Mouse (Mus musculus) kidney, embryonic 16.5 days (tissue): Measurements from ENCODE around the gene Cela2a. TPM values are rescaled to one million over a fixed set of nuclear protein-coding genes. Genes with fewer than 3 reads are reported as not detected.

Experiments used
- ATAC-seq: fragments of 200-750 bp; cut with Nextera tagmentation; 2 replicates; pipeline ENCODE4 v1.8.0; 2017; ENCODE audit warnings: moderate TSS enrichment; ENCODE audit not compliant: low FRiP score, low TSS enrichment
- H3K27ac ChIP-seq: fragments of 300-500 bp; sonication (generic); 2 replicates; pipeline ENCODE4 v1.5.1; 2014; ENCODE audit warnings: low read length
- H3K27me3 ChIP-seq: fragments of 300-500 bp; sonication (generic); 2 replicates; pipeline ENCODE4 v1.6.1; 2014; ENCODE audit warnings: low read length, control low read depth, mixed read lengths; ENCODE audit not compliant: insufficient read depth
- H3K36me3 ChIP-seq: fragments of 300-500 bp; sonication (generic); 2 replicates; pipeline ENCODE4 v1.6.1; 2014; ENCODE audit warnings: low read length, control low read depth, mixed read lengths; ENCODE audit not compliant: insufficient read depth
- H3K4me1 ChIP-seq: fragments of 300-500 bp; sonication (generic); 2 replicates; pipeline ENCODE4 v1.6.1; 2014; ENCODE audit warnings: low read length, control low read depth, mixed read lengths; ENCODE audit not compliant: insufficient read depth
- H3K4me2 ChIP-seq: fragments of 300-500 bp; sonication (generic); replicated peaks from 2 replicates; pipeline ENCODE4 v1.6.1; 2014; ENCODE audit warnings: low read depth, low read length
- H3K4me3 ChIP-seq: fragments of 300-500 bp; sonication (generic); 2 replicates; pipeline ENCODE4 v1.5.1; 2014; ENCODE audit warnings: mild to moderate bottlenecking, low read length
- H3K9ac ChIP-seq: fragments of 300-500 bp; sonication (generic); replicated peaks from 2 replicates; pipeline ENCODE4 v1.6.1; 2014; ENCODE audit warnings: low read length
- H3K9me3 ChIP-seq: fragments of 300-500 bp; sonication (generic); 2 replicates; pipeline ENCODE4 v1.6.1; 2016; ENCODE audit warnings: low read length, control low read depth
- WGBS: fragments of 180-500 bp; shearing (Covaris S2); extraction: QIAGEN DNeasy Blood & Tissue Kit; methylation state at CpG from one replicate; pipeline ENCODE4 v1.1.7; 2014; 5-methylcytosine and 5-hydroxymethylcytosine counted together
- polyA plus RNA-seq: library from polyadenylated mRNA; unstranded; fragments of >200 nt; fragmentation: Nextera tagmentation; extraction: Ambion mirVana; gene quantifications from 2 replicates; pipeline ENCODE4 v1.2.1, GENCODE M21; 2015

The Cela2a gene
- polyA plus RNA-seq, 1 experiment from 2014 or later = not detected

GRCm38 (mm10) chr4:141868051-141868450, 42.1 kb upstream of the Cela2a start:
- Histone ChIP-seq H3K36me3 (no peaks in the 10 kb centered on the region), H3K4me2 (no peak overlapping the region), H3K4me1 (peaks cover 35% of the 10 kb centered on the region), H3K4me3 (no peak overlapping the region), H3K27ac (no peak overlapping the region), H3K9ac (0 out of 2 replicates have a peak overlapping the region, but pooled peaks have one; percentile 12), H3K27me3 (no peaks in the 10 kb centered on the region), H3K9me3 (no peaks in the 10 kb centered on the region)
- WGBS = 86% methylated on average over 10 of the region's 10 CpGs
- ATAC-seq = no peak

- Histone ChIP-seq H3K27me3 (no peaks in the 10 kb centered on the region), H3K9ac (peak overlapping the region; percentile 12; the same call in 1 of the 2 replicates), H3K4me2 (no peak overlapping the region), H3K27ac (peak overlapping the region; percentile 60; the same call in 1 of the 2 replicates), H3K4me1 (peaks cover 29% of the 10 kb centered on the region), H3K9me3 (no peaks in the 10 kb centered on the region), H3K36me3 (no peaks in the 10 kb centered on the region), H3K4me3 (no peak overlapping the region)
- no peak for ATAC-seq
- 53% methylated on average over 4 of the region's 4 CpGs for WGBS
These were observed 41.5 kb upstream of the Cela2a start for GRCm38 (mm10) chr4:141867498-141867897.

DNA sequence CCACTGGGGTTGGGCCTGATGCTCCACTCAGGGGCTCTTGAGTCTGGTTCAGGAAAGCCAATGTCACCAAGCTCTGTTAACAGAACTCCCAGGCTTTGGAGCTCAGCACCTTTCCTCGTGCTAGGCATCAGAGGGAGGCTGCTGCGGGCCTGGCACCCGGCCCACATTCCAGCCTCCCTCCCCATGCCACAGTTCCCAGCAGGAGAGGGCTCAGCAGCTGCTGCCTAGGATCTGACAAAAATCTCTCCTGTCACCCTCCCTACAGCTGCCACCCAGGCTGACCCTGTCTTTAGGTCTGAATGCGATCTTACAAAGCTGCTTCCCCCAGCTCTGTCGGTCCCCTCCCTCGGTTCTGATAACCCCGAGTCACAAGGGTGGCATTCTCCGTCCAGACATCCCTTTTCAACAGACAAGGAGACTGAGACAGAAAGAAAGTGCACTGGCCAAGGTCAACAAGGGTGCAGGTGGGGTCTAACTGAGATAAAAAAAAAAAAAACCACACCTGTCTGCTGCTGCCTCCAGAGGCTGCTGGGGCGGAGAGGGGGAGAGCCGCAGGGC, 41.1 kb upstream of the Cela2a start:
- 37% methylated on average over 10 of the region's 10 CpGs for WGBS
- H3K36me3 ChIP-seq = 0 out of 2 replicates have a peak, but pooled peaks cover under 1% of the 10 kb centered on the region
- peak; percentile 10; the same call in 1 of the 2 replicates for ATAC-seq
- H3K4me3 ChIP-seq = no peak overlapping the region
- peaks cover 24% of the 10 kb centered on the region for H3K4me1 ChIP-seq
- H3K4me2 ChIP-seq = no peak overlapping the region
- no peak overlapping the region for H3K9ac ChIP-seq
- no peaks in the 10 kb centered on the region for H3K27me3 ChIP-seq
- peak overlapping the region; percentile 60; the same call in 1 of the 2 replicates for H3K27ac ChIP-seq
- no peaks in the 10 kb centered on the region for H3K9me3 ChIP-seq

GRCm38 (mm10) chr4:141865600-141865999, 39.6 kb upstream of the Cela2a start:
- Histone ChIP-seq H3K9me3 (no peaks in the 10 kb centered on the region), H3K4me3 (no peak overlapping the region)
- WGBS = 89% methylated on average over 5 of the region's 5 CpGs

DNA sequence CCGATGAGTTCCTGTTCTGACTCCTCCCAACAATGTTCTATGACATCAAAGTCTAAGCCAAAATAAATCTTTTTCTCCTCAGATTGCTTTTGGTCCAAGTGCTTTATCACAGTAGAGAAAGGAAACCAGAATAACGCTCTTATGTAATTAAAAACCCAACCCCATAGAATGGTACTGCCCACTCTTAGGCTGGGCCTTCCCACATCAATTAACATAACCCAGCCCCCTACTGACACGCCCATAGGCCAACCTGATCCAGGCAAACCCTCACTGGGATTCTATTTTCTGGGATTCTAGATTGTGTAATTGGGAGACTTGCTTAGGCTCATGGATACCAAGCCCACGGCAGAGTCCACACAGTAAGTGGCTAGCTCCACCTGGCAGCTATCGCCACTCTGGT, 39.0 kb upstream of the Cela2a start:
- H3K27me3 ChIP-seq = no peaks in the 10 kb centered on the region
- ATAC-seq = no peak
- H3K4me3 ChIP-seq = no peak overlapping the region
- H3K27ac ChIP-seq = no peak overlapping the region
- H3K4me1 ChIP-seq = peaks cover 18% of the 10 kb centered on the region
- peaks cover 13% of the 10 kb centered on the region; the same call in 1 of the 2 replicates for H3K36me3 ChIP-seq
- no peaks in the 10 kb centered on the region for H3K9me3 ChIP-seq
- no peak overlapping the region for H3K4me2 ChIP-seq
- no peak overlapping the region for H3K9ac ChIP-seq
- 87% methylated on average over 5 of the region's 5 CpGs for WGBS

More at GRCm38 (mm10) chr4:141865600-141865999, 39.6 kb upstream of the Cela2a start:
- H3K4me1 ChIP-seq = peaks cover 18% of the 10 kb centered on the region
- no peak for ATAC-seq
- no peak overlapping the region for H3K4me2 ChIP-seq
- H3K9ac ChIP-seq = no peak overlapping the region
- no peak overlapping the region for H3K27ac ChIP-seq
- H3K27me3 ChIP-seq = no peaks in the 10 kb centered on the region
- H3K36me3 ChIP-seq = peaks cover 10% of the 10 kb centered on the region; the same call in 1 of the 2 replicates

DNA sequence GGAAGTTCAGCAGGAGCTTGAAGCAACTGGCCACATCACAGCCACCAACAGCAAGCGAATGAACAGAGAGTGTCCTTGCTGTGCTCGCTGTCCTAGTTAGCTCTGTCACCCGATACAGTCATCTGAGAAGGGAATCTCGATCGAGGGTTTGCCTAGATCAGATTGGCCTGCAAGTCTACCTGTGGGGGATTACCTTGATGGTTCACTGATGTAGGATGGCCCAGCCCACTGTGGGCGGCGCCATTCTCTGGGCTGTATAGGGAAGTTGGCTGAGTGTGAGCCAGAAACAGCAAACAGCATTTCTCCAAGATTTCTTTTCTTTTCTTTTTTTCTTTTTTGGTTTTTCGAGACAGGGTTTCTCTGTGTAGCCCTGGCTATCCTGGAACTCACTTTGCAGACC, 38.5 kb upstream of the Cela2a start:
- peaks cover 18% of the 10 kb centered on the region; the same call in 1 of the 2 replicates for H3K36me3 ChIP-seq
- no peaks in the 10 kb centered on the region for H3K9me3 ChIP-seq
- H3K4me2 ChIP-seq = no peak overlapping the region
- no peak for ATAC-seq
- peaks cover 13% of the 10 kb centered on the region for H3K4me1 ChIP-seq
- 80% methylated on average over 8 of the region's 8 CpGs for WGBS
- no peaks in the 10 kb centered on the region for H3K27me3 ChIP-seq
- H3K27ac ChIP-seq = no peak overlapping the region
- no peak overlapping the region for H3K9ac ChIP-seq
- no peak overlapping the region for H3K4me3 ChIP-seq

DNA sequence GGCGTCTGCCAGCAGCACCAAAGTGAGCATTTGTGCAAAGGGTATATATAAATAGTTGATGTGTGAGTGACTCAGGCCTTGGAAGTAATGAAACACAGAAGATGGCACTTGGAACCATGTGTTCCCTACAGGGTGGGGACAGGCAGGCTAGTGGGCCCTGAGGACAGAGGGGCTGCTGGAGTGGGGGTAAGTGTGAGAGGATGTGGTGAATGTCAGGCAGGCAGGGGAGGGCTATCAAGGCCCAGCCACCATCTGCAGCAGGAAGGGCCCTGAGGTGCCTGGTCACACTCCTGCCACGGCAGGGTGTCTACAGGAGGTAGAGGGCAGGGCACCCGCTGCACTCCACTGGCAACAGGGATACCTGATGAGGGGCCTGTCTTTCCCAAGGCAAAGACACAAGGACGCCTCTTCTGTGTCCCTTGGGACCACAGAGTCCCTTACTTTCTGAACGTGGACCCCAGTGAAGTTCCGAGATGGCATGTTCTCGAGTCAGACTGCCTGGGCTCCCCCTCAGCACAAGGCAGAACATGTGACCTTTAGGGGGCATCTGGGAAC, 37.8 kb upstream of the Cela2a start:
- Histone ChIP-seq H3K9me3 (no peaks in the 10 kb centered on the region), H3K9ac (no peak overlapping the region), H3K4me2 (no peak overlapping the region), H3K36me3 (peaks cover 18% of the 10 kb centered on the region; the same call in 1 of the 2 replicates), H3K27me3 (no peaks in the 10 kb centered on the region), H3K4me1 (peaks cover 13% of the 10 kb centered on the region), H3K4me3 (no peak overlapping the region), H3K27ac (no peak overlapping the region)
- no peak for ATAC-seq
- WGBS = 81% methylated on average over 7 of the region's 7 CpGs

GRCm38 (mm10) chr4:141862867-141863266, 36.9 kb upstream of the Cela2a start:
- Histone ChIP-seq H3K27ac (no peak overlapping the region), H3K36me3 (peaks cover 18% of the 10 kb centered on the region; the same call in 1 of the 2 replicates), H3K9me3 (no peaks in the 10 kb centered on the region), H3K4me1 (peaks cover 12% of the 10 kb centered on the region), H3K27me3 (no peaks in the 10 kb centered on the region), H3K4me3 (no peak overlapping the region), H3K9ac (no peak overlapping the region), H3K4me2 (no peak overlapping the region)
- no peak for ATAC-seq
- 78% methylated on average over 5 of the region's 5 CpGs for WGBS

DNA sequence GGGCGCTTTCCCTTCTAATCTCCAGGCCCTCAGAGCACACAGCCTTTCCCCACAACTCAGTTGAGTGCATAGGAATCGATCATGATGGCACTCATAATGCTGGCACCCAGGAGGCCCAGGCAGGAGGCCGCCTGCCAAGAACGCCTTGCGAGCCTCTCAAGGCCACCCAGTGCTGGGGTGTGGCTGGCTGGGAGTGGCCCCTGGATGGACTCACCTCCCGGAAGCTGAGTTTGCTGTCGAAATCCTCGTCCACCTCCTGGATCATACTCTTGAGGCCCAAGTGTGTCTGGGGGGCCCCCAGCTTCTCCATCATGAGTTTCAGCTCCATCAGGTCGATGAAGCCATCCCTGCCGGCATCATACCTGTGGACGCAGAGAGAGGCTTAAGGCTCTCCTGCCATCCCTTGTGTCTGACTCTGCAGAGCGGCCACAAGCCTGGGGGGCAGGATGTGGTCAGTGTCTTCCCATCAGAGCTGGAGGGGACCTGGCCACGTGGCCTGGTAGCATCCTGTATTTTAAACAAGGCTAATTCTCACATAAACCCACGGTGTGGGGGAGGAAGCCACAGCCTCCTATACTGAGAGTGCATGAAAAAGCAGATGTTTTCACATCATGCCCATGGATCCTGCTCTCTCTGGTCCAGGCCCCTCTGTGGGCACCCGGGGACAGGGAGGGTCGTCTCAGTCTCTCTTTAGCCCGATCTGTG, 35.8 kb upstream of the Cela2a start:
- no peaks in the 10 kb centered on the region for H3K27me3 ChIP-seq
- H3K4me1 ChIP-seq = peaks cover 1% of the 10 kb centered on the region
- H3K27ac ChIP-seq = no peak overlapping the region
- H3K9me3 ChIP-seq = no peaks in the 10 kb centered on the region
- H3K36me3 ChIP-seq = peaks cover 18% of the 10 kb centered on the region; the same call in 1 of the 2 replicates
- 84% methylated on average over 17 of the region's 17 CpGs for WGBS
- no peak overlapping the region for H3K4me2 ChIP-seq
- no peak for ATAC-seq
- H3K4me3 ChIP-seq = no peak overlapping the region
- H3K9ac ChIP-seq = no peak overlapping the region
